Mouse (Mus musculus): Measurements from ENCODE around the gene Rarg.

- TF ChIP-seq POLR2A (IDR thresholded peaks at IDR 0.05; ENCODE audit: control insufficient read depth, low read depth, low read length) (no peak), CTCF (IDR thresholded peaks at IDR 0.05; ENCODE audit: control insufficient read depth, insufficient read depth, insufficient replicate concordance, low read depth, low read length) (no peak)
Observed at GRCm38 (mm10) chr15:102217325-102217724, 40.0 kb downstream of the Rarg start.

Data from testis, adult 2 months (tissue).